Mouse (Mus musculus): ENCODE data around the gene Kars.

Kars gene

DNA sequence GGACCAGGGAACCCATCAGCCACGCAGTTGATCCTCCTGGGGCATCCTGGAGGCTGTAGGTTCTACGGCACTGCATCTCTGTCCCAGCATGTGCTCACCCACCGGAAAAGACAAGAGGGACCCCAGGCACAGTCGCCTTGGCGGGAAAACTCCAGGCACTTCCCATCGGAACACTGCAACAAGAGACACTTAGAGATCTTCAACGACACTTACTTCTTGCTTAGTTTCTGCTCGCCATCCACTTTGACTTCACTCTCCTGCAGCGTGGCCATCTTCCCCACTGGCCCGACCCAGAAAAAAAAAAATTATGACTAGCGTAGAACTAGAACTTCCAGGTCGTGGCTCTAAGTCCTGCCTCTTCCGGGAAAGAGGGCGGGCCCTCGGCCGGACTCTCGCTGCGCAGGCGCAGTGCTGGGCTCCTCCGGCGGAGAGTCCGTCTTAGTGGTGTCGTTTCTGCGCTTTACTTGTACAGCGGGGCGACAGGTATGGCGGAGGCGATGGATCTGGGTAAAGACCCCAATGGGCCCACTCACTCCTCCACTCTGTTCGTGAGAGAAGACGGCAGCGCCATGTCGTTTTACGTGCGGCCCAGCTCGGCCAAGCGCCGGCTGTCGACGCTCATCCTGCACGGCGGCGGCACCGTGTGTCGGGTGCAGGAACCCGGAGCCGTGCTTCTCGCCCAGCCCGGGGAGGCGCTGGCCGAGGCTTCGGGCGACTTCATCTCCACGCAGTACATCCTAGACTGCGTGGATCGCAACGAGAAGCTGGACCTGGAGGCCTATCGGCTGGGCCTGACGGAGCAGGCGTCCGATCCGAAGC, at the start of gene Kars, which contains the start of gene Terf2ip:
Gene Kars (minus strand): TSS at position 327 of the 819 bp plus-strand sequence.
Gene Terf2ip (plus strand): TSS at position 402 of the 819 bp plus-strand sequence.
- DNase-seq, result peak; percentile 92

- no peak for DNase-seq
Observed at GRCm38 (mm10) chr8:112054456-112054855, 43.3 kb upstream of the Kars start.

DNA sequence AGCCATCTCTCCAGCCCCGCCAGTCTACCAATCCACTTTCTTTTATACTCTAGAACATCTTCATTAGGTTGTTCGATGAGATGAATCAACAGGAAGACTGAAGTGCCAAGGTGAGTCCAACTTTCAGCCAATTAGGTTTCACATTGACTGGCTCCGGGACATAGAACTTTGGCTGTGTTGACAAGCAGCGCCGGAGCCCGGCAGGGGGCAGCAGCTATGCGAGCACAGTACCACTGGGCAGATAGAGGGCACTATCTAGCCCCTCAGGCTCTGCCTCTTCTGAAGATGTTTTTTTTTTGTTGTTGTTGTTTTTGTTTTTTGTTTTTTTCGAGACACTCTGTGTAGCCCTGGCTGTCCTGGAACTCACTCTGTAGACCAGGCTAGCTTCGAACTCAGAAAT, 40.4 kb upstream of the Kars start:
- DNase-seq, result no peak

GRCm38 (mm10) chr8:112049984-112050383, 38.9 kb upstream of the Kars start:
- no peak for DNase-seq

GRCm38 (mm10) chr8:112048293-112048692, 37.2 kb upstream of the Kars start:
- DNase-seq, result no peak

DNA sequence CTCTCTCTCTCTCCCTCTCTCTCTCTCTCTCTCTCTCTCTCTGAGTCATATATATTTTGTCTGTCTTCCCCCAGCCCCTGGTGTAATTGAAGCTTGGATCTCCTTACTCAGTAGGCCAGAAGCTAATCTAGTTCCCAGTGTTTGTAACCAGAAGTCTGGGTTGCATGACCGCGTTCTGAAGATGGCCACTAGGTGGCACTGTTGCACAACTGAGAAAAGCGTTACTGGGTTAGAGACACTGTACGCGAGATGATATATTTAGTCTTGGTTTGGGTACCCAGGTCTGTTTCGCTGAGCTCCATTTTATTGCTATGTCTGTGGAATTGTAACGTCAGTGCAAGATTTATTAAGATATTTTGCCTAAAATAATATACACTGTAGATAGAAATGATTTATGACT, 34.8 kb upstream of the Kars start:
- peak; percentile 78 for DNase-seq

DNA sequence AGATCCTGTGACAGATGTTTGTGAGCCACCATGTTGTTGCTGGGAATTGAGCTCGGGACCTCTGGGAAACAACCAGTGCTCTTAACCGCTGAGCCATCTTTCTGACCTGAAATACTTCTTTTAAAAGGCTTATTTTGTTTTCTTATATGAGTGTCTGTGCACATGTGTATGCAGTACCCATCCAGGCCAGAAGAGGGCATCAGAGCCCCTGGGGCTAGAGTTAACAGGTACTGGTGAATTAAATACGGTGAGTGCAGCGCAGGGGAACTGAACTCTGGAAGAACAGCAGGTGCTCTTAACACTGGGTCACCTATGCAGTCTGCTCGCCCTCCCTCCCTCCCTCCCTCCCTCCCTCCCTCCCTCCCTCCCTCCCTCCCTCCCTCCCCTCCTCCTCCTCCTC, 34.1 kb upstream of the Kars start:
- no peak for DNase-seq

- no peak for DNase-seq
Observed at GRCm38 (mm10) chr8:112037521-112037920, 26.4 kb upstream of the Kars start.

DNA sequence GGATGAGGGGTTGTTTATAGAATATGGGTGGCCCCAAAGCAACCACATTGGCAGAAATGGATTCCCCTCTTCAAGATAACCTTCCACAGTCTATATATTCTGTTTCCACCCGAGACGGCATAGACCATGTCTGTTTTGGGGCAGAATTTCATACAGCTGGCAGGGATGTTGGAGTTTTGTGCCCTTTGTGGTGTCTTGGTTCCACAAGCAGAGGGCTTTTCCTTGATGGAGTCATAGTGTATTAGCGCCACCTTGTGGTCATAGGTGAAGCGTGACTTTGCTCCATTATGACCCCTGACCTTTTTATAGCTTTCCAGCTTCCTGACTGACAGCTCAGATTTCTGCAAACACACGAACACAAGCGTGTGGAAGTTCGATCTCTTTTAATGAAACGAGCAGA, 23.5 kb upstream of the Kars start:
- DNase-seq, result peak; percentile 41

DNA sequence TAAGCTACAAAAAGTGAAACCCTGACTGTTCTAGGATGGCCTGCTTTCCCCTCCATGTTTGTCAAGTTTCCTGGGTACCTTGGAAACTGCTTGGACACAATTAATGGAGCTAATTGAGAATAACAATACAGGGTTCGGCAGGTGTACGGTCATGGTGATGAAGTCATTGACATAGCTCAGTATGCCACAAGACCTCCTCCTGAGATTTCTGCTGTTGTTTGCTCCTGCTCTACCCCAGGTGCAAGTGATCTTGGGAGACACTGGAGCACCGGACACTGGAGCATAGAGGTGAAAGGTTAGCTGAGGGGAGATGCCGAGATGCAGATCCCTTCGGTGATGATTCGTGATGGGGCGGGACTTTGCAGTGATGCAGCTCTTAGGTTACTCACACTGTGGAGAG, 21.9 kb upstream of the Kars start:
- DNase-seq, result no peak

- DNase-seq, result no peak
Observed at GRCm38 (mm10) chr8:112030663-112031062, 19.5 kb upstream of the Kars start.

GRCm38 (mm10) chr8:112029455-112029854, 18.3 kb upstream of the Kars start:
- no peak for DNase-seq

DNA sequence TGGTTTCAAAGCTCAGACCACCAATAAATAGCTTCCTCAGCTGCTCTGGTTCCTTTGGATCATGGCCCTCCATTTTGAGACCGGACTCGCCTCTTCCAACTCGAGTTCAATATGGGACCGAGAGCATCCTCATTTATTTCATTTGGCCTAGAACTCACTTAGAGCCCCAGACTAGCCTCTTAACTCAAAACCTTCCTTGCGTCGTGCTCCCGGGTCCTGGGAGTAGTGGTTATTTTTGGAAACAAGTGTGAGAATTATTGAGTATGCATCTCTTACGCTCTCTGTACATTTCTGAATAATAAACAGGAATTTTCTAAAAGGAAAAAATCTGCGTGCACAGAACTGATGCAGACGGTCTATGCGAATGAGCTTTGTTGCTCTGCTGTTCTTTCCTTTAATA, 3.8 kb upstream of the Kars start, which contains the start of gene Gm6793:
Gene Gm6793 (minus strand): TSS at position 101 of the 400 bp plus-strand sequence.
- no peak for DNase-seq

DNA sequence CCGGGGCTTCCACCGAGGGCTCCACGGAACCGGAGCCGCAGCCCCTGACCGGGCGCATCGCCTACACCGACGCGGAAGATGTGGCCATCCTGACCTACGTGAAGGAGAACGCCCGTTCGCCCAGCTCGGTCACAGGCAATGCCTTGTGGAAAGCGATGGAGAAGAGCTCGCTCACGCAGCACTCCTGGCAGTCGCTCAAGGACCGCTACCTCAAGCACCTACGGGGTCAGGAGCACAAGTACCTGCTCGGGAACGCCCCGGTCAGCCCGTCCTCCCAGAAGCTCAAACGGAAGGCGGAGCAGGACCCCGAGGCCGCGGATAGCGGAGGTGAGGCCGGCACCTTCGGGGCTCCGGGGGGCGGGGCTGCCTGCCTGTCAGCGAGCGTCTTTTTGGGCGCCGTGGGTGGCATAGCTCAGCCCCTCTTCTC, 706 bp upstream of the Kars start:
- peak; percentile 52 for DNase-seq

- DNase-seq, result no peak
Observed at GRCm38 (mm10) chr8:112009558-112009957, 1.6 kb downstream of the Kars start.

DNA sequence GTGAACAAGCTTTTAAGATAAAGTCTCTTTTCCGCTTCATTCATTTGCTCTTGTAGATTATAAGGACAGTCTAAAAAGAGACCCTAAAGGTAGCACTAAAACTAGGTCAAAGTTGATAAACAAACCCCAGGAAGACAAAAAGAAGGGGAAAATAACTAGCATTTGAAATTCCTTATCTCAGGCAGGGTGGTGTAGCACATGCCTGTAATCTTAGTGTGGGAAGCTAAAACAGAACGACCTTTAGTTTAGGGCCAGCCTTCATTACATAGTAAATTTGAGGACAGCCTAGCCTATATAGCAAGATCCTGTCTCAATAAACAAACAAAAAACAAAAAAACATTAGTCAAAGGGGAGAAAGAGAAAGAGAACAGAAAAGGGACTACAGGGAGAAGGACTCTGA, 3.5 kb downstream of the Kars start:
- DNase-seq, result no peak

DNA sequence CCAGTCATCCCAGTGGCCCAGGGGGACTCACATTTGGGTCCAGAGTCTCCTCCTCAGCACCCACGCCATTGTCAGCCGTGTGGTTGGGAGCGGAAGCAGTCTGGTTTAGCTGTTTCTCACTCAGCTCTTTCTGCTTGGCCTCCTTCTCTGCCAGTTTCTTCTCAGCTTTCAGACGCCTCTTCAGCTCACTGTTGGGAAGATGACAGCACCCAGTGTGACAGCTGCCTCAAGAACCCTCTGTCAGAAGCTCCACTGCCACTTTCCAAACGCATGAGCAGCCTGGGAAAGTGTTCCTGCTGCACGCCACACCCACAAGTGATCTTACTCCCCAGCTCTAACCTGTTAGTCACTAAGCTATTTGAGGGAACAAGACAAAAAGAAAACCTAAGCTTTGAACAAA, 5.5 kb downstream of the Kars start:
- DNase-seq, result no peak

GRCm38 (mm10) chr8:112004754-112005153, 6.4 kb downstream of the Kars start:
- DNase-seq, result no peak

DNA sequence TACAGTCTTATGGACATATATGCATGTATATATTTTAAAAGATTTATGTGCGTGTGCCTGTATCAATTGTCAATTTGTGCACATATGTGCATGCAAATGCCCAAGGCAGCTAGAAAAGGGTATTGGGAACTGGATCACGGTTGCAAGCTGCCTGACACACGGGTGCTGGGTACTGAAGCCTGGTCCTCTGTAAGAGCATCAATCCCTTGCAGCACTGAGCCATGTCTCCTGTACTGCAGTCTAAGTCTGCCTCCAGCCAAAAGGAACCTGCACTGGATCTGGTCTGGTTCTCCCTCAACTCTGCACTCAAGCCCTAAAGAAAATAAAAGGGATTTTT, 18.5 kb downstream of the Kars start:
- no peak for DNase-seq

DNA sequence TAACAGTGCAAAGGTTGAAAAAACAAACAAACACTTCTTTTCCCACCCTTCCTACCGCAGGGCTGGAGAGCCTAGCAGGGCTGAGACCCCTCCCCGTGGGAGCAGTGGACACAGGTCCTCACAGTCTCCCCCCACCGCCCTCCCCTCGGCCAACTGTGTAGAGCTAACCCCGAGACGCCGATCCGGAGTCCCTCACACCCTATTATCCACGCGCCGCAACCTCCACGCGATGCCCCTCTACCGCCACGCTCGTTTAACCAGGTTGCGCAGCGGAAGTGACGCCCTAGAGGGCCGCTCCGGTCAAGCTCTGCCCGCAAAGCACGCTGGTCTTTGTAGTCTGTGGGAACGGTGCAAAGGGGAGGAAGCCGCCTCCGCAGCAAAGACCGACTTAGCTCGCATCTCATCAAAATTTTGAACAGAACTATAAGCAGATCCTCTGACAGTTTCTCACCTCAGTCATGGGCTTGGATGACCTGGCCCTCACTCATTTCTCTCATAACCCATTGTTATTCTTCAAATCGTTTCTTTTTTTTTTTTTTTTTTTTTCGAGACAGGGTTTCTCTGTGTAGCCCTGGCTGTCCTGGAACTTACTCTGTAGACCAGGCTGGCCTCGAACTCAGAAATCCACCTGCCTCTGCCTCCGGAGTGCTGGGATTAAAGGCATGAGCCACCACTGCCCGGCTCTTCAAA, 19.0 kb downstream of the Kars start, which contains the start of gene Adat1:
Gene Adat1 (minus strand): TSS at position 290 of the 690 bp plus-strand sequence.
- DNase-seq, result peak; percentile 85

DNA sequence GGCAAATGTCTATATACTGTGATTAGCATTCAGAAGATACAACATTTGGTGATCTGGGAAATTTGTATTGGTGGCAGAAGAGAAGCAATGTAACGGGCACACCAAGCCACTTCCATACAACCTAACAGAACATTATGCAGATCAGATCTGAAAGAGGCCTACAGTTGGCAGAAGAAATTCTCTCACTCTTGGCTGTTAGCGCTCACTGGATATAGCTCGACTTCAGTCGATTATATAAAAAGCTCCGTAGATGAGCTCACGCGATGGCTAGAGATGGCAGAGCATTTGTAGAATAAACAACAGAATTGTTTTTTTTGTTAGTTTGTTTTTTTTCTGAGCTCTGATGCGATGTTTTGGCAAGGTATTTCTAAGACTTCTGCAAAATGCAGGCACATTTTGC, 19.8 kb downstream of the Kars start:
- no peak for DNase-seq

DNA sequence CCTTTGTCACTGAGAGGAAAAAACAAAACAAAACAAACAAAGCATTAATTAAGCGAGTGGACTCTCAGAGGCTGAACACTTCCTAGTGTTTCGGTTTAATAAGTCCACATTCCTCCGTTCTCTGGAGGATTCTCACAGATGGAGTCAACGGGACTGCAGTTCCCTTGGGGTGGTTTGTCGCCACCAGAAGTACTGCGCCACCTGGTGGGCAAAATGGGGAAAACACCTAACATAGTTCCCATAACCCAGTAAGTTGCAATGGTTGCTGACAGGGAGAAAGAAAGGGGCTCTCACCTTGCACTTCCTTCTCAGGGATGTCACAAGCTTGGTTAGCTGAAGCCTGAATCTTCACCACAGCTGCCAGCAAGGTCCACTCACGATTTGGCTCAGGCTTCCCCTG, 21.2 kb downstream of the Kars start:
- peak; percentile 82 for DNase-seq

GRCm38 (mm10) chr8:111984511-111984910, 26.6 kb downstream of the Kars start:
- no peak for DNase-seq

DNA sequence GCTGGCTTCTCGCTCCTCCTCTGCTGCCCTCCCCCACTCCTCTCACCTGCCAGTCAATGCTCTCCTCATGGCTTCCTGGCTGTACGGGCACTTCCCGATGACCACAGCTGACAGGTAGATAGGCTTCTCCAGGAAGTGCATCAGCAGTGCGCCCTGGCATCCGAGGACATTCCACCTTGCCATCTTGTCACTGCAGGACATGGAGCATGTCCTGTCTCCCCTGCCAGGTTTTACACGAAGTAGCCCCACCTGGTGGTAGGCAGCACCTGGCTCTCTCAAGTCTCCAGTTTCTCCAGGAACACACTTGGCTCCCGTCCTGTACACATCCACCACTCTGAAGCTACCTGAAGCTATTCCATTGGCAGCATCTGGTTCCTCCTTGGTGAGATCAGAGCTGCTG, 29.0 kb downstream of the Kars start:
- DNase-seq, result peak; percentile 80
